Mouse (Mus musculus) intestine, embryonic 16.5 days (tissue): ENCODE measurements around the gene Rnf150. TPM values are rescaled to one million over a fixed set of nuclear protein-coding genes. Genes with fewer than 3 reads are reported as not detected.

Source experiments
- ATAC-seq: fragments of 200-750 bp; cut with Nextera tagmentation; 2 replicates; pipeline ENCODE4 v1.8.0; 2017; ENCODE audit warnings: moderate TSS enrichment, moderate library complexity
- H3K27ac ChIP-seq: fragments of 300-500 bp; sonication (generic); 2 replicates; pipeline ENCODE4 v1.5.1; 2014; ENCODE audit warnings: mild to moderate bottlenecking, low read length
- H3K27me3 ChIP-seq: fragments of 300-500 bp; sonication (generic); replicated peaks from 2 replicates; pipeline ENCODE4 v1.6.1; 2014; ENCODE audit warnings: low read length, control low read depth, mixed read lengths; ENCODE audit not compliant: control insufficient read depth, insufficient read depth
- H3K36me3 ChIP-seq: fragments of 300-500 bp; sonication (generic); 2 replicates; pipeline ENCODE4 v1.6.1; 2014; ENCODE audit warnings: low read length, control low read depth; ENCODE audit not compliant: control insufficient read depth, insufficient read depth
- H3K4me1 ChIP-seq: fragments of 300-500 bp; sonication (generic); 2 replicates; pipeline ENCODE4 v1.6.1; 2014; ENCODE audit warnings: low read length, control low read depth, mixed read lengths; ENCODE audit not compliant: control insufficient read depth, insufficient read depth
- H3K4me2 ChIP-seq: fragments of 300-500 bp; sonication (generic); 2 replicates; pipeline ENCODE4 v1.6.1; 2014; ENCODE audit warnings: low read depth, low read length, control low read depth
- H3K4me3 ChIP-seq: fragments of 300-500 bp; sonication (generic); 2 replicates; pipeline ENCODE4 v1.5.1; 2014; ENCODE audit warnings: mild to moderate bottlenecking, low read length
- H3K9ac ChIP-seq: fragments of 300-500 bp; sonication (generic); 2 replicates; pipeline ENCODE4 v1.6.1; 2014; ENCODE audit warnings: low read depth, low read length
- H3K9me3 ChIP-seq: fragments of 300-500 bp; sonication (generic); 2 replicates; pipeline ENCODE4 v1.6.1; 2016; ENCODE audit warnings: low read length, control low read depth; ENCODE audit not compliant: control insufficient read depth
- WGBS: fragments of 180-500 bp; shearing (Covaris S2); extraction: QIAGEN DNeasy Blood & Tissue Kit; methylation state at CpG from one replicate; pipeline ENCODE4 v1.1.7; 2014; 5-methylcytosine and 5-hydroxymethylcytosine counted together
- polyA plus RNA-seq: library from polyadenylated mRNA; unstranded; fragments of >200 nt; fragmentation: Nextera tagmentation; extraction: Ambion mirVana; gene quantifications from 2 replicates; pipeline ENCODE4 v1.2.1, GENCODE M21; 2015

Rnf150 gene
- polyA plus RNA-seq, 1 experiment from 2014 or later: 0.77 TPM

- 44% methylated on average over 7 of the region's 7 CpGs for WGBS
- Histone ChIP-seq H3K36me3 (no peaks in the 10 kb centered on the region), H3K27me3 (no peaks in the 10 kb centered on the region), H3K27ac (peak overlapping the region; percentile 63), H3K9ac (peak overlapping the region; percentile 14; the same call in 1 of the 2 replicates), H3K4me1 (peaks cover 3% of the 10 kb centered on the region; the same call in 1 of the 2 replicates), H3K9me3 (no peaks in the 10 kb centered on the region), H3K4me2 (0 out of 2 replicates have a peak overlapping the region, but pooled peaks have one; percentile 3), H3K4me3 (no peak overlapping the region)
- ATAC-seq: peak; percentile 88
Measured at GRCm38 (mm10) chr8:83049171-83049601, 186.0 kb downstream of the Rnf150 start.

GRCm38 (mm10) chr8:83049616-83050015 is 186.5 kb downstream of the Rnf150 start:
- WGBS: 49% methylated on average over 1 of the region's 1 CpGs

GRCm38 (mm10) chr8:83052896-83053295 is 189.7 kb downstream of the Rnf150 start:
- Histone ChIP-seq H3K9ac (no peak overlapping the region), H3K4me2 (no peak overlapping the region), H3K27me3 (no peaks in the 10 kb centered on the region), H3K36me3 (no peaks in the 10 kb centered on the region), H3K4me3 (no peak overlapping the region), H3K27ac (no peak overlapping the region), H3K9me3 (no peaks in the 10 kb centered on the region), H3K4me1 (peaks cover 3% of the 10 kb centered on the region; the same call in 1 of the 2 replicates)
- ATAC-seq: no peak
- 93% methylated on average over 4 of the region's 4 CpGs for WGBS

More at GRCm38 (mm10) chr8:83049616-83050015, 186.5 kb downstream of the Rnf150 start:
- H3K9me3 ChIP-seq: no peaks in the 10 kb centered on the region
- H3K27ac ChIP-seq: peak overlapping the region; percentile 63
- H3K9ac ChIP-seq: peak overlapping the region; percentile 14; the same call in 1 of the 2 replicates
- H3K4me1 ChIP-seq: peaks cover 3% of the 10 kb centered on the region; the same call in 1 of the 2 replicates
- ATAC-seq: peak; percentile 49
- H3K4me2 ChIP-seq: 0 out of 2 replicates have a peak overlapping the region, but pooled peaks have one; percentile 3
- no peaks in the 10 kb centered on the region for H3K27me3 ChIP-seq
- no peak overlapping the region for H3K4me3 ChIP-seq
- no peaks in the 10 kb centered on the region for H3K36me3 ChIP-seq

GRCm38 (mm10) chr8:83054801-83055200 is 191.6 kb downstream of the Rnf150 start:
- 86% methylated on average over 3 of the region's 3 CpGs for WGBS
- H3K4me1 ChIP-seq: no peaks in the 10 kb centered on the region
- H3K27ac ChIP-seq: no peak overlapping the region
- no peak overlapping the region for H3K9ac ChIP-seq
- no peak overlapping the region for H3K4me2 ChIP-seq
- no peaks in the 10 kb centered on the region for H3K27me3 ChIP-seq
- no peak overlapping the region for H3K4me3 ChIP-seq
- no peaks in the 10 kb centered on the region for H3K9me3 ChIP-seq
- no peaks in the 10 kb centered on the region for H3K36me3 ChIP-seq
- no peak for ATAC-seq

GRCm38 (mm10) chr8:83058951-83059350 is 195.8 kb downstream of the Rnf150 start:
- 52% methylated on average over 8 of the region's 8 CpGs for WGBS
- no peak overlapping the region for H3K4me2 ChIP-seq
- no peaks in the 10 kb centered on the region for H3K4me1 ChIP-seq
- H3K36me3 ChIP-seq: no peaks in the 10 kb centered on the region
- H3K9ac ChIP-seq: no peak overlapping the region
- H3K27me3 ChIP-seq: no peaks in the 10 kb centered on the region
- no peak for ATAC-seq
- H3K4me3 ChIP-seq: no peak overlapping the region
- H3K27ac ChIP-seq: no peak overlapping the region
- H3K9me3 ChIP-seq: no peaks in the 10 kb centered on the region

- Histone ChIP-seq H3K4me2 (no peak overlapping the region), H3K9ac (no peak overlapping the region), H3K4me3 (no peak overlapping the region), H3K27me3 (no peaks in the 10 kb centered on the region), H3K36me3 (no peaks in the 10 kb centered on the region), H3K9me3 (no peaks in the 10 kb centered on the region), H3K4me1 (no peaks in the 10 kb centered on the region), H3K27ac (no peak overlapping the region)
- WGBS: 90% methylated on average over 2 of the region's 2 CpGs
- ATAC-seq: no peak
Measured at GRCm38 (mm10) chr8:83060076-83060475, 196.9 kb downstream of the Rnf150 start.

GRCm38 (mm10) chr8:83061257-83061656 is 198.1 kb downstream of the Rnf150 start:
- Histone ChIP-seq H3K9me3 (no peaks in the 10 kb centered on the region), H3K4me2 (no peak overlapping the region), H3K27me3 (no peaks in the 10 kb centered on the region), H3K27ac (no peak overlapping the region), H3K9ac (no peak overlapping the region), H3K4me3 (no peak overlapping the region), H3K36me3 (no peaks in the 10 kb centered on the region), H3K4me1 (no peaks in the 10 kb centered on the region)
- no peak for ATAC-seq
- 83% methylated on average over 5 of the region's 5 CpGs for WGBS

- no peak overlapping the region for H3K4me3 ChIP-seq
- no peak overlapping the region for H3K9ac ChIP-seq
- no peak for ATAC-seq
- no peak overlapping the region for H3K27ac ChIP-seq
- H3K4me2 ChIP-seq: no peak overlapping the region
- H3K4me1 ChIP-seq: no peaks in the 10 kb centered on the region
- H3K9me3 ChIP-seq: no peaks in the 10 kb centered on the region
- H3K36me3 ChIP-seq: no peaks in the 10 kb centered on the region
- no peaks in the 10 kb centered on the region for H3K27me3 ChIP-seq
- 83% methylated on average over 3 of the region's 3 CpGs for WGBS
Measured at GRCm38 (mm10) chr8:83061873-83062272, 198.7 kb downstream of the Rnf150 start.

GRCm38 (mm10) chr8:83062276-83062675 is 199.1 kb downstream of the Rnf150 start:
- Histone ChIP-seq H3K36me3 (no peaks in the 10 kb centered on the region), H3K4me2 (no peak overlapping the region), H3K27me3 (no peaks in the 10 kb centered on the region), H3K9me3 (no peaks in the 10 kb centered on the region), H3K9ac (no peak overlapping the region), H3K4me3 (no peak overlapping the region), H3K27ac (no peak overlapping the region), H3K4me1 (no peaks in the 10 kb centered on the region)
- WGBS: 83% methylated on average over 5 of the region's 5 CpGs
- ATAC-seq: no peak

GRCm38 (mm10) chr8:83064096-83064495 is 200.9 kb downstream of the Rnf150 start:
- no peak overlapping the region for H3K27ac ChIP-seq

More at GRCm38 (mm10) chr8:83064096-83064495, 200.9 kb downstream of the Rnf150 start:
- Histone ChIP-seq H3K4me2 (no peak overlapping the region), H3K36me3 (no peaks in the 10 kb centered on the region), H3K4me1 (no peaks in the 10 kb centered on the region), H3K4me3 (no peak overlapping the region), H3K9me3 (no peaks in the 10 kb centered on the region), H3K9ac (no peak overlapping the region), H3K27me3 (no peaks in the 10 kb centered on the region)
- 92% methylated on average over 6 of the region's 6 CpGs for WGBS
- ATAC-seq: no peak
